Mouse (Mus musculus) retina, postnatal 7 days (tissue): ENCODE measurements around the gene Fbn1.

Experiments used
- DNase-seq: peaks from one replicate; pipeline ENCODE4 v3.0.0-alpha.2; 2012; ENCODE audit warnings: low read depth, low spot score

Gene Fbn1

GRCm38 (mm10) chr2:125501526-125501925, 6.3 kb downstream of the Fbn1 start:
- DNase-seq: no peak

GRCm38 (mm10) chr2:125498216-125498615, 9.6 kb downstream of the Fbn1 start:
- DNase-seq: no peak

- DNase-seq: no peak
These were observed 11.1 kb downstream of the Fbn1 start for GRCm38 (mm10) chr2:125496696-125497095.

- DNase-seq: no peak
These were observed 12.7 kb downstream of the Fbn1 start for GRCm38 (mm10) chr2:125494831-125495812.

- DNase-seq: no peak
These were observed 13.5 kb downstream of the Fbn1 start for GRCm38 (mm10) chr2:125494291-125494690.

GRCm38 (mm10) chr2:125492050-125492900, 15.5 kb downstream of the Fbn1 start:
- no peak for DNase-seq

- no peak for DNase-seq
These were observed 17.8 kb downstream of the Fbn1 start for GRCm38 (mm10) chr2:125489979-125490378.

GRCm38 (mm10) chr2:125484910-125485309, 22.9 kb downstream of the Fbn1 start:
- DNase-seq: no peak

- DNase-seq: no peak
These were observed 23.6 kb downstream of the Fbn1 start for GRCm38 (mm10) chr2:125484164-125484563.

GRCm38 (mm10) chr2:125481531-125482317, 26.1 kb downstream of the Fbn1 start:
- no peak for DNase-seq

GRCm38 (mm10) chr2:125481116-125481515, 26.7 kb downstream of the Fbn1 start:
- DNase-seq: no peak

- no peak for DNase-seq
These were observed 27.7 kb downstream of the Fbn1 start for GRCm38 (mm10) chr2:125480057-125480456.

- DNase-seq: no peak
These were observed 29.1 kb downstream of the Fbn1 start for GRCm38 (mm10) chr2:125478705-125479104.

- DNase-seq: no peak
These were observed 30.4 kb downstream of the Fbn1 start for GRCm38 (mm10) chr2:125477367-125477766.

GRCm38 (mm10) chr2:125476231-125476630, 31.6 kb downstream of the Fbn1 start:
- DNase-seq: no peak

- DNase-seq: no peak
These were observed 33.1 kb downstream of the Fbn1 start for GRCm38 (mm10) chr2:125474690-125475089.

- no peak for DNase-seq
These were observed 34.6 kb downstream of the Fbn1 start for GRCm38 (mm10) chr2:125473228-125473627.

- no peak for DNase-seq
These were observed 36.1 kb downstream of the Fbn1 start for GRCm38 (mm10) chr2:125471721-125472120.

- DNase-seq: no peak
These were observed 37.1 kb downstream of the Fbn1 start for GRCm38 (mm10) chr2:125470553-125471295.

GRCm38 (mm10) chr2:125464036-125464435, 43.8 kb downstream of the Fbn1 start:
- no peak for DNase-seq

- no peak for DNase-seq
These were observed 48.7 kb downstream of the Fbn1 start for GRCm38 (mm10) chr2:125459087-125459486.
